1 mouse cellular context compared by ENCODE assay signal in the genomic region with DNA sequence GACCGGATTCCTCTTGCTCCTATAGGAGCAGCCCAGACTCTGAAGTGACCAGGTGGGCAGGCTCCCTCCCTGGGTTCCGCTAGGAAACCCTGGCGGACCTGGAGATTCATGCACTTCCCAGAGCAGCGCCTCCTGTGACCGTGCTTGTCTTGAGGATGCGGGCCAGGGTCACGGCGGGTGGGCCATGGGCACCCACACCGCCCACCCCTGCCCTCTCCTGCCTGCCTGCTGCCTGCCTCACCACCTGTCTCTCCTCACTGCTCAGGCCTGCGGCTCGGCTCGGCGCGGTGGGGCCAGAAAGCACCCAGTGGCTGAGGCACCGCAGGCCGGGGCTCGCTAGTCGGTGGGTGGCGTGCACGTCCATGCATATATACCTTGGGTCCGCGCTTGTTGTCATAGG.
TF ChIP-seq lines count a peak whose summit lies in the region.

No protein-coding gene starts in this region.

TF ChIP-seq in CH12.LX, 34 proteins besides CTCF, POLR2A, EP300 and RAD21:
- no peak for TF ChIP-seq E2F4 (IDR thresholded peaks at IDR 0.05; ENCODE audit: insufficient replicate concordance, low read depth, low read length)
- no peak for TF ChIP-seq JUN (IDR thresholded peaks at IDR 0.05; ENCODE audit: insufficient read depth, low read depth, low read length)
- TF ChIP-seq ZC3H11A (IDR thresholded peaks at IDR 0.05; ENCODE audit: low read depth, low read length) = no peak
- no peak for TF ChIP-seq SIN3A (IDR thresholded peaks at IDR 0.05; ENCODE audit: low read length)
- TF ChIP-seq ZKSCAN1 (IDR thresholded peaks at IDR 0.05; ENCODE audit: borderline replicate concordance, low read depth, low read length) = no peak
- TF ChIP-seq USF2 (conservative IDR thresholded peaks at IDR 0.05; ENCODE audit: low read depth, low read length) = no peak
- no peak for TF ChIP-seq ETS1 (conservative IDR thresholded peaks at IDR 0.05; ENCODE audit: low read depth, low read length)
- no peak for TF ChIP-seq MAX (IDR thresholded peaks at IDR 0.05; ENCODE audit: low read length)
- no peak for TF ChIP-seq ZMIZ1 (IDR thresholded peaks at IDR 0.05; ENCODE audit: low read depth, low read length)
- TF ChIP-seq ELF1 (IDR thresholded peaks at IDR 0.05; ENCODE audit: low read depth, low read length) = no peak
- no peak for TF ChIP-seq MAFK (IDR thresholded peaks at IDR 0.05; ENCODE audit: insufficient replicate concordance, low read length)
- no peak for TF ChIP-seq UBTF (IDR thresholded peaks at IDR 0.05; ENCODE audit: low read depth, low read length)
- TF ChIP-seq USF1 (IDR thresholded peaks at IDR 0.05; ENCODE audit: low read depth, low read length) = no peak
- TF ChIP-seq GABPA (IDR thresholded peaks at IDR 0.05; ENCODE audit: insufficient replicate concordance, low read depth, low read length) = no peak
- no peak for TF ChIP-seq IRF4 (IDR thresholded peaks at IDR 0.05; ENCODE audit: low read depth, low read length)
- TF ChIP-seq MXI1 (IDR thresholded peaks at IDR 0.05; ENCODE audit: low read depth, low read length) = no peak
- TF ChIP-seq RCOR1 (conservative IDR thresholded peaks at IDR 0.05; ENCODE audit: low read depth, low read length) = no peak
- TF ChIP-seq SMC3 (IDR thresholded peaks at IDR 0.05; ENCODE audit: low read depth, low read length) = no peak
- no peak for TF ChIP-seq TCF12 (IDR thresholded peaks at IDR 0.05; ENCODE audit: low read depth, low read length)
- TF ChIP-seq POLR2AphosphoS2 (IDR thresholded peaks at IDR 0.05; ENCODE audit: low read depth, low read length) = no peak
